Mouse (Mus musculus) heart, postnatal 4 days (tissue): Measurements from ENCODE around the gene Ncs1. TPM values are rescaled to one million over a fixed set of nuclear protein-coding genes. Genes with fewer than 3 reads are reported as not detected.

Experiments
- DNase-seq: peaks from one replicate; pipeline ENCODE4 v3.0.0; 2021
- total RNA-seq, 2 experiments: library from RNA; stranded (reverse); gene quantifications; 2 replicates each; pipeline ENCODE4 v1.2.3; 2021

Gene Ncs1
- 10 to 100 TPM; 23.8 to 34.2 TPM for total RNA-seq

DNA sequence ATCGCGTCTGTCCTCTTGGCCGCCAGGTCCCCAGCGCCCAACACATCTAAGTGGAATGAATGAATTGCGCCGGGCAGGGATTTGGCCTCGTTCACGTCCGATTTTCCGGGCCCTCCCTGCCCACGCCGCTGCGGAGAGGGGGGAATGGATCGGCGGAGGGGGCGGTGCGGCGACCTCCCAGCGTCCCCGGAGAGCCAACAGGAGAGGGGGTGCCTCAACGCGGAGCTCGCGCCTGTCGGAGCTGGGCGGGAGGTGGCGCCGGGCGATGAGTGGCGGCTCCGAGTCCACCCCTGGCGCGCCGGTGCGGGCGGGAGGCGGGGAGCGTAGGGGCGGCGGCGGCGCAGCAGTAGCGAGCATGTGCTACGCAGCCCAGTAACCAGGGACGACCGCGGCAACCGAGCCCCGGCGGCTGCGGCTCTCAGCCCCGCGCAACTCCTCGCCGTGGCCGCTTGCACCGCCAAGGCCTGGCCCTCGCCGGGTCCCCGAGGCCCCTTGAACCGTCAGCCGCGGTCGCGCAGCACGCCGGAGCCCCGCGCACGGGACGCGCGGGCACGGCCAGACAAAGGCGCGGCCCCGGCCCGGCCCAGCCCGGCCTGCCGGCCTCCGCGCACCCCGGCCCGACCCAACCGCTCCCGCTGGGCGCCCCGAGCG is at the start of gene Ncs1:
Gene Ncs1, plus strand, starts transcription at position 333 of the 651 bp plus-strand sequence.
- DNase-seq = peak; percentile 83

DNA sequence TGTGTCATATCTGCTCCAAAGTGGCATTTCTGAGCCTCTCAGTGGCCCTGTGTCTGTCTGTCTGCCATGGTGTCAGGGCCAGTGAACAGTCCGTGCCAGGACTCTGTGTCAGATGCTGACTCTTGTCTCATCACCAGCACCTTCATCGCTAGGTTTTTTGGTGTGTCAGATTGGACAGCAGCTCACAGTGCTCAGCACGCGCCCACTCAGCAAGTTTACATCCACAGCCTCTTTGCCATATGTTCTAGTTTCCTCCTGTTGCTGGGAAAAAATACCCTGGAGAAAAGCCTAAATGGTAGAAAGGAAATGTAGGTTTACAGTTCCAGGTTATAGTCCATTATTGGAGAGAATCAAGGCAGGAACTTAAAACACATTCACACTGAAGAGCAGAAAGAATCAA is 47.0 kb upstream of the Ncs1 start:
- no peak for DNase-seq

DNA sequence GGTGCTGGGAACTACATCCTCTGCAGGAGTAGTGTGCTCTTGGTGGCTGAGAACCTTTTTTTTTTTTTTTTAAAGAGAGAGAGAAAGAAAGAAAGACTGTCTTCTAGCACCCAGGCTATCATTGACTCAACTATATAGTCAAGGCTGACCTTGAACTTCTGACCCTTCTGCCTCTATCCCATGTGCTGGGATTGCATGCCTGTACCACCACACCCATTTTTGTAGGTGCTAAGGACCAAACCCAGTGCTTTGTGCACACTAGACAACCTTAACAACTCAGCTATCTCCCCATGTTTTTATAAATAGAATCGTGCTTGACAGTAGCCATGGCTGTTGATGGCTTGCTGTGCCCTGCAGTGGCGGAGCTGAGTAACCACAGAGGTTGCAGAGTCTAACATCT is 45.6 kb upstream of the Ncs1 start:
- no peak for DNase-seq

DNA sequence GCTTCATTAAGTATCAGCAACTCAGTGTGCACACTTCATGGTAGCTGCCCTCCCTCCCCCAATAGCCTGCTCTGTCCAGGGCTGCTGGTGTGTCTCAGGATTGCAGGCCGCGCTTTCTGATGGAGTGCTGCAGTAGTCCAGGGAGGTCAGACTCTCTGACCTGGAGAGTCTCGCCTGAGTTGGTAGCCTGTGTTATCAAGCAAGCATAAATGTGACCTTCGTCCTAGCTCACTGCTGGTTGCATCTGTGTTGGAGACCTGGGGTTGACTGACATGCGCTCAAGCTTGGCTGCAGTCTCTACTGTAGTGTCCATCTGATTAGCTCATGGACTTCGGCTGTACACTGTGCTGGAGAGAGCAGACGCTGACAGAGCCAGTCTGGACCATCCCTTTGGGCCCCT is 43.8 kb upstream of the Ncs1 start:
- no peak for DNase-seq

DNA sequence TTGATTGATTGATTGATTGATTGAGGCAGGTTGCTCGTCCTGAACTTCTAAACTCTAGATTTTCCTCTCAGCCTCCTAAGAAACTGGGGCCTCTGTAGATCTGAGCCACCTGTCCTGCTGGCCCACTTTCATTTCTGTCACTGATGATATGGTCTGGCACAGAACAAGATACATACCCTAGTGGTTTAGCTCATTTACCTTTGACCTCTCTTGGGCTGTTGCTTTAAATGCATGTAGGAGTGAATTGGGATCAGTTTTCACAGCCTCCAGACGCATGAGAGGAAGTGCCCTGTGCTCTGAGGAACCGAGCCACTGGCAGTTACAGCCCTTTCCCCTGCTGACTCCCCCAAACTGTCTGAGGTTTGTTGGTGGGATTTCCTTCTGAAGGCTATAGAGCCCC is 43.3 kb upstream of the Ncs1 start:
- DNase-seq = no peak

DNA sequence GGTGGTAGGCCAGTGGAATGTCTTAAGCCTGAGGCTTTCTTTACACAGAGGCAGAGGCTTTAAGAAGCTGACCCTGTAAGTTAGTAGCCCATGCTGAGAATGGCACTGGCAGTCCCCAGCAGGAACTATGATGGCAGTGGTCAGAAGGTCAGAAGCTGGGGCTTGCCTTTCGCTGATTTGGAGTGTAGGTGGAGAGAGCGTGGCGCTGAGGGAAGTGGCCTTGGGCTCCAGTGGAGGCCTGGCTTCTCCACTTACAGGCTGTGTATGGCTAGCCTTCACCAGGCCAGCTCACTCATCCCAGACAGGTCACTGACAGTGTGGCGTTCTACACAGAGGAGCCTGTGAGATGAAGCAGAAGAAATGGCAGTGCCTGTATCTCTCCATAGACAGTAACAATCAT is 42.7 kb upstream of the Ncs1 start:
- no peak for DNase-seq

DNA sequence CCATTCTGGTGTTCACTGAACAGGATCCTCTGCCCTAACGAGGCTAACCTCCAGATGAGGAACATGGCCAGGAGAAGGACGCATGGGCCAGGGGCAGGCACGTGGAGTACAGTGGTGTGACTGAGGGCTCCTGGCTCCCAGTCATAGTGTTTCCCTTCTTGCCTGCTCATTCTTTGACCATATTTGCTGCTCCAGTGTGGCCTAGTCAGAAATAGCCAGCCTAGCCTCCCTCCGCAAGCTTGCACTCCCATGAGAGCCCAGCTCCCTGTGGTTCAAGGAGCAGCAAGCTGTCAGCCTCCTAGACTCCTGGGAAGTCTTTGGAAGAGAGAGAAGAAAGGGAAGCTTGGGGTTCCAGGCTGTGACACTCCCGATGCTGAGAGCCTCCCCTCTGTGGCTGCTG is 40.9 kb upstream of the Ncs1 start:
- no peak for DNase-seq

DNA sequence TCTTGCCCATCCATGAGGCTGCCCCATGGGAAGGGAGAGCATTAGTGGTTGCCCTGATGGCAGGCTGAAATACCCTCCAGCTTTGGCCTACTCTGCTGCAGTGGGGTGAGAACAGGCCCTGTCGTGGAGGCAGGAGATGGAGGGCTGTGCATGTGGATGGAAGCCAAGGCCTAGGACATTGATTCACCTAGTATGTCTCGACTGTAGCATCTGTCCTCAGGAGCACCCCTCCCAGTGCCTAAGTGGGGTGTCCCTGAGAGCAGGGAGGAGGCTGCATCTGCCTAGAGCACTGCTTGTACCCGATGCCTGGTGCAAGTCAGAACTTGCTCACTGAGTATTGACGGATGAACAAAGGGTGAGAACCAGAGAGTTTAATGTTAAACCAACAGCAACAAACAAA is 39.4 kb upstream of the Ncs1 start:
- no peak for DNase-seq

DNA sequence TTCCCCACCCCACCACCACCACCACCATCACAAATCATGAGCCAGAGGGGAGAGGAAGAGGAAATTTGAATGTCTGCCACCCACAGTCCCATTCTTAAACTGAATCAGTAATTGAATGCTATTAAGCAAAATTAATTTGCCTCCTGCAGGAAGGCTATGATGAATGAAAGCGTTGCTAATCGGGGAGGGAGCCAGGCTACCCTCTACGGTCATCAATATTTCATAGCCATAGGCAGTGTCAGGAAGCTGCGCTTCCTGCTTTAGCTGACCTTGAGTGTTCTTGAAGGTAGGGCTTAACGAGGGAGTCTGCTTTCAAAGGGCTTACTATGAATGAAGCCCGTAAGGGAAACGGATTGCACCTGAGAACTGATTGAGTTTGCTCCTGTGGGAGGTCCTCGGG is 38.7 kb upstream of the Ncs1 start:
- DNase-seq = no peak

DNA sequence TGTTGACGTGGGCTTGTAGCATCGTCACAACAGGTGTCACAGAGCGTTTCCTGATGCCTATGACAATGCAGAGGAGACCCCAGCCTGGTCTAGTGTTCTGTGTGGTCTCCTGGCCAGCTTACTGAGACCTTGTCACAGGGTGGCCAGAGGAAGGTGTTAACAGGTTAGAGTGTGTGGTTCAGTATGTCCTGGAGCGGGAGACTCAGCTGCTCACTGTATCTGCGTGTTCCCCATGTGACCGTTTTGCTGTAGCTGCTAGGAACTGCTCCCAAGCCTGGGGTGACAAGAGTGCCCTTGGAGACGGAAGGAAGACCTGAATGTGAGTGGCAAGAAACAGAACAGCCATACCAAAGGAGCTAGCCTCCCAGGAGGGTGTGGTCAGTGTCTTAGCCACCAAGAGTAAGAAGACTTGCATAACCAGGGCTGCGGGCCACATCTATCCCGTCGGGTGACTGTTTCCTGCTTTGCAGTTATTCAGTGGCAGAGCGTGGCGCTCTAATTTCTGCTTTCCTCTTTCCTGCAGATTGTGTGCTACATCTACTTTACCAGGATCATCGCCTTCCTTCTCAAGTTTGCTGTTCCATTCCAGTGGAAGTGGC is 37.0 kb upstream of the Ncs1 start:
- no peak for DNase-seq

DNA sequence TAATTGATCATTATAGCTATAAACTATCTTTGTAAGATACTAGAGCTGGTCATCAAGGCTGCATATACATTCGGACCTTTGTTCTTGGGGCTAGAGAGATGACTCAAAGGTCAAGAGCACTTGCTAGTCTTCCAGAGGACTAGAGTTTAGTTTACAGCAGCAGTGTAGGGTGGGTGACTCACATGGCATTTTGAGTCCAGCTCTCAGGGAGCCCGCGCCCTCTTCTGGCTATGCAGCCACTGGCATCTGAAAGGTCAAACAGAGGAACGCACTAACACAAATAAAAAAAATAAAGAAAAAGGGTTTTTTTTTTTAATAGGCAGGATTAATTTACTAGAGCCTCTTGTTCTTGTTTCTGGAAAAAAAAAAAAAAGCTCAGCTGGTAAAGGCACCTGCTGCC is 36.1 kb upstream of the Ncs1 start:
- peak; percentile 53 for DNase-seq

DNA sequence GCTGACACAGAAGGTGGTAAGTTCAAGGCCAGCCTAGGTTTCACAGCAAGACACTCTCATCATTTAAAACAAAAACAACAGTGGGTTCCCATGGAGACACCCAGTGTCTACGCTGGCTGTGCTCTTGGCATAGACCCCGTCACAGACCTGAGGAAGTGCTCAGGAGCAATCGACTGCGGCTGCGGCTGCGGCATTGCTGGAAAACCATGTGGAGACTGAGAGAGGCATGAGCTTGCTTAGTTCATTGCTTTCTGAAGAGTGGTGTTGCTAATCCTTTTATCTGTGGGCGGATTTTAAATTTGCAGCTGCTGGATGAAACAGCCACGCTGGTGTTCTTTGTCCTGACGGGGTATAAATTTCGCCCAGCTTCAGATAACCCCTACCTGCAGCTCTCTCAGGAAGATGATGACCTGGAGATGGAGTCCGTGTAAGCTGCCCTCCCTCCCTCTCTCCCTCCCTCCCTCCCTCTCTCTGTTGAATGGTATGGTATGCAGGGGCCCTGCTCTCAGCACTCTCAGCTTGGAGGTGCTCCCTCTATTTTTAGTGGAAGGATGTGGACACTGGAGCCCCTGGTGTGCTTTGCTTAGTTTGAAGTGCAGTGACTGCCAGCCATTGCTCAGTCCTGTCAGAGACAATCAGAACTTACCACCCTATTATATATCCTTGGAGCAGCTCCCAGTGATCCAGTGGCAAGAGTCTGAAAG is 35.3 kb upstream of the Ncs1 start:
- DNase-seq = no peak

DNA sequence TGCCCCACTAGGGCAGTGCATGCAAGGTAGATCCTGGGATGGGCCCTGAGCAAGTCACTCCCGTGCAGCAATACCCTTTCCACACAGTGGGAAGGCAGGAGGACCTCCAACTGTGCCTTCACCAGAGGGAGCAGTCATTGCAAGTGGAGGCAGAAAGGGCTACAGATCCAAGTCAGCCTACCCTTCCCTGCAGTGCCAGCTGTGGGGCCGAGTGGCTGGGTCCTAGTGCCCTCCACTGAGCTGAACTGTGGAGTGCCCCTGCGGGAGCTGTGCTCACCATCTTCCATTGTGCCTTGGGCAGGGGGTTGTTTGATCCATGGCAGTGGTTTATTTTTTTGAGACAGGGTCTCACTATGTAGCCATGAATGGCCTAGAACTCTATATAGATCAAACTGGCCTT is 34.4 kb upstream of the Ncs1 start:
- no peak for DNase-seq

DNA sequence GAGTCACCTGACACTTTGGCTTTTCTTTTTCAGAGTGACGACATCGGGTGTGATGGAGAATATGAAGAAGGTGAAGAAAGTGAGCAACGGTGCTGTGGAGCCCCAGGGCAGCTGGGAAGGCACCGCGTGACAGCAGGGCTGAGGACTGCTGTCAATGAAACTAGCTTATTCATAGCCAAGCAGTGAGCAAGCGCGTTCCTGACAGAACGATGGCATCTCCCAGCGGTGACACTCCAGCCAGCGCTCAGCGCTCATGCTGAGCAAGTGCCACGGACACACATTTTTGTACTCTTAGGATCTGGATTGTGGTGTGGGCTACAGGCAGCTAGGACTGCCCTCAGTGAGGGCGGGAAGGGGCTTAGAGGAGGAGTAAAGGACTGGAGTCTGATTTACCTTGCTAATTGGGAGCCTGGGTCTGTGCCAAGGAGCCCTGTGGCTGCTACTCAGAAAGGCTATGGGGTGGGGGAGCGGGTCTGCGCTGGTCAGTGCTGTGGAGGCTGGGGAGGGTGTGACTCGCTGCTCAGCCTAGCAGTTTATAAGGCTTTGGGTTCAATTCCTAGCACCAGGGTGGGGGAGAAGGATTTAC is 31.3 kb upstream of the Ncs1 start:
- DNase-seq = peak; percentile 42

DNA sequence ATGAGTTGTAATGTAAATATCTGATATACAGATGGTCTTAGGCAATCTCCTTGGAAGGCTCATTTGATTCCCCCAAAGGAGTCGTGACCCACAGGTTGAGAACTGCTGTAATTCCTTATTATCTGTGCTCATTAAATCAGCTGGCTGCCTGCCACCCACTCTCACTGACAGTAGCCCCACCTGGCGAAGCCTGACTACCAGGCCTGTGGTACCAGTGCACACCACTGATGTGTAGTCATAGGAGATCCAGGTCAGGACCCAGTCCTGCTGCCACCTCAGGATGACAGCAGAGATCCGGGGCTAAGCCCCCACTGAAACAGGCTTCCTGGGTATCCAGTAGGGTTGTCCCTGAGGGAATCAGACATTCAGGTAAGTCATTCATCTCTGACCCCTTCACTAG is 27.0 kb upstream of the Ncs1 start:
- no peak for DNase-seq

DNA sequence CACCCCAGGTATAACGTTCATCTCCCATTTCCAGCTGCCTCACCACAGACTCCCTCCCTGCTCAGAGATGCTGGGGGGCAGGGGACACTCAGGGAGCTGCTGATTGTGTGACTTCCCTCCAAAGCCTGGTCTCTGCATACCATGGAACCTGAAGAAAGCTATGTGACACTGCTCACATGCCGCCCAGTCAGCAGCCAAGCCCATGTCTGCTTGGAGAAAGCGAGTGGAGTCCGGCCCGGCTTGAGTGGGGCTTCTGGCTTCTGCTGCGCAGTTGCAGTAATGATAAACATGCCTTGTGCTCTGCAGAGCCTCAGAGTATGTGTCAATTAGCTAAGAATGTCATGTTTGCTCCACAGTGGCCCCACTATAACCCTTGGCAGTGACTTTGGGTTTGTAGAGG is 26.2 kb upstream of the Ncs1 start:
- DNase-seq = peak; percentile 34

DNA sequence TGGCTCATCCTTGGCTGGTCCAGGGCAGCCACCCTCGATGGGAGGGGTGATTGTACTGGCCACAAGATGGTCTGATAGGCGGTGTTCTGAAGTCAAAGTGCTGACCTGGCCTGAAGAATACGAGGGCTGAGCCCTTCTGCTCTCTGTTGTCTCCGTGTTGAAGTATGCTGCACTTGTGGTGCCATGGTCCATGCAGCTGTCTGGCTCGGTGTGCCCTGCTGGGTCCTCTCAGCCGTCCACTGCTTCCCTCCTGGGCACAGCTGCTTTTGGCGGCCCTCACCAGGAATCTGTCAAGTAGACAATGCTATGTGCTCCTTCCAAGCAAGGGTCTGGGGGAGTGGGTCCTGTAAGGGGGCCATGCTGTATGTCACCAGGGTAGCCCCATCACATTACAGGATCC is 24.8 kb upstream of the Ncs1 start:
- DNase-seq = no peak

DNA sequence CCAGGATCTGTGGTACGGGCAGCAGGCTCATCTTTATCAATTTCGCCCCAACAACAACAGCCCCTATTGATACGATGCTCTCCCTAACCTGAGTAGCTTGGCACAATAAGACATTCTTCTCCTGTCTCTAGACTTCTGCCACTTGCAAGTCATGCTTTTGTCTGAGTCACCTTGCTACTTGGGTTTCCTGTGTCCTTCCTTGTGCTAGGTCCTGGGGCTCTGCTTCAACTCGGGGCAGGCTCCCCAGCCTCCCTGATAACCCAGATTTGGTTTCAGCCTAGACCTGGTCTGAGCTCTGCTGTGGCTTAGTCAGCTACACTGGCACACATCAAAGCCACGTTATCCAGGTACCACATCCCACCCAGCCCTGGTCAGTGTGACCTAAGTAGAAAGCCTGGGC is 24.0 kb upstream of the Ncs1 start:
- no peak for DNase-seq

DNA sequence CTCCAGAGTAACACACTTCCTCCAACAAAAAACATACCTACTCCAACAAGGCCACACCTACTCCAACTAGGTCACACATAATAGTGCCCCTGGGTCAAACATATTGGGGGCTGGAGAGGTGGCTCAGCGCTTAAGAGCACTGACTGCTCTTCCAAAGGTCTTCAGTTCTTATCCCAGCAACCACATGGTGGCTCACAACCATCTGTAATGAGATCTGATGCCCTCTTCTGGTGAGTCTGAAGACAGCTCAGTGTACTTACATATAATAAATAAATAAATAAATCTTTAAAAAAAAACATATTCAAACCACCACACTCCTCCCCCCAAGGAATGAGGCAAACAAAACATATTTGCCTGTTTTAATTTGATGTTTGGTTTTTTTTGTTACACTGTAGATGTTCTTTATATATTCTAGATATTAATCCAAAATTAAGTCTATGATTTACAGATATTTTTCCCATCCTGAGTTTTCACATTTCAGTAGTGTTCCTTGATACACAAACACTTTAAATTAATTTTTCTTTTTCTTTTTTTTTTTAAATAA is 16.8 kb upstream of the Ncs1 start:
- DNase-seq = no peak

DNA sequence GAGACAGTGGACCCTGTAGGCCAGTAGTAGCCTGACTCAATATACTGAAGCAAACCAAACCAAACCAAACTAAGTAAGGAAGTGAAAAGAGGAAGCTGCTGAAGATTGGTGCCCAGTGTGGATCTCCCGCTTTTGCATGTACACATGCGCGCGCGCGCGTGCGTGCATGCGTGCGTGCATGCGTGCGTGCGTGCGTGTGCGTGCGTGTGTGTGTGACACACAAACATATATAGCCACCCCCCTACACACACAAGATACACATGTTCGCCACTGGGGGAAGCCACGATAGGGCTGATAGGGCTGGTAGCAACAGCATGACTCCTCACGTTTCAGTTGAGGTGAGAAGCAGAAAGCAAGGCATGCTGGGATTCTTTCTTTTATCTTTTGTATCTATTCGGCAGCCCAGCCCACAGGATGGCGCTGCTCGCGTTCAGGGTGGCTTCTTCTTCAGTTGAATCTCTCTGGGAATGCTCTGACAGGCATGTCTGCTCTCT is 6.4 kb upstream of the Ncs1 start:
- DNase-seq = no peak

DNA sequence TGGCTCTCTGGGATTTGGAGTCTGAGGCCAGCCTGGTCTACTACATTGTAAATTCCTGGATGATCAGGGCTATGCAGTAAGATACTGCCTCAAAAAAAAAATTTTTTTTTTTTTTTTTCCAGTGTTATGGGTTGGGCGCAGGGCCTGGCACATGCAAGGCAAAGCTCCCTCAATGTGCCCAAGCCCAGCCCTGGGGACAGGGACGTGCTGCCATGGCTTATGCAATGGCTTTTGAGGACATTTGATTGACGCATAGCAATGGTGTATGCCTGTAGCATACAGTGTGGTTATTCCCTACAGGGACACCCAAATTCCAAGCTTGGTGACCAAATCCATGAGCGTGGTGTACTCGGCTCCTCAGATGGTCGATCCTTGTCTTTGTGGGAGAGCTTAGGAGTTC is 5.8 kb upstream of the Ncs1 start:
- no peak for DNase-seq

DNA sequence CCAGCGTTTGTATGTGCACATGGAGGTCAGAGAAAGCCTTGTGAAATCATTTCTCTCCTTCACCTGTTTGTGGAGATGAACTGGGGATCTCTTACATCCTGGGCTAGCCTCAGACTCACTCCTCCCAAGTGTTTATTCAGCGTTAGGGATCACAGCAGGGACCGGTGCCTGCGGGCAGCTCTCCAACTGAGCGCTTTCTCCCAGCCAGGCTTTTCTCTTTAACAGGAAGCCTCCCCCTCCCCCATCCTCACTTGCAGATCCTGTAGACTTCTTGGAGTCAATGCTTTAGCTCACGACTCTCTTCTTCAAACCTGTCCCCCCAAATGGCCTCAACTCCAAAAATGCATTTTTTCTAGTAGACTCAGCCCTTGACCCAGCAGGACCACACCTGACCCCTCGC is 4.0 kb upstream of the Ncs1 start:
- DNase-seq = peak; percentile 48

DNA sequence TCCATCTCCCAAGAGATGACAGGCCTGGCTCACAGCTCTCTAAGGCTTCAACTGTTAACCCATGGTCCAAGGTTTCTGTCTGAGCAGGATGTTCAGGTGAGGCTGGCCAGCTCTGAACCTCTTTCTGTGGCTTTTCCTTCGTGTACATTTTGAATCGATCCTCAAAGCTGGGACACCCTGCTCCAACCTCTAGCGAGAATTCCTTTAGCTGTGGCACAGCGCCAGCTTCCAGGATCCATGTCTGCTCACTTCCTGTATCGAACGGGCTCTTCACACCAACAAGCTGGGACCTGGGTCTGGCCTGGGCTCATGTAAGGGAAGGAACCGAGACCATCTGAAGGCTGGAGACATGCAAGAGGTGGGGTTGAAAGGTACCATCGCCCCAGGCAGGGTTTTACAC is 1.4 kb upstream of the Ncs1 start:
- DNase-seq = no peak
